Mouse (Mus musculus) splenic B cell, adult 2 months (primary cell): ENCODE measurements at regions not wholly inside any gene's neighbourhood (a gene's known extent, or its start where the extent isn't known, plus 50 kb on each side); places are given as distances from the start of the nearest gene placed in this dataset.

Experiments
- DNase-seq: peaks from one replicate; pipeline ENCODE4 v3.0.0-alpha.2; 2011; ENCODE audit warnings: low read depth, low spot score
- H3K27me3 ChIP-seq: 2 replicates; pipeline ENCODE4 v1.6.1; 2012; ENCODE audit warnings: mild to moderate bottlenecking, low read length, moderate library complexity, mixed read lengths; ENCODE audit not compliant: control insufficient read depth, poor library complexity, insufficient read depth, severe bottlenecking
- H3K36me3 ChIP-seq: 2 replicates; pipeline ENCODE4 v1.6.1; 2012; ENCODE audit warnings: mild to moderate bottlenecking, low read length, moderate library complexity, mixed read lengths; ENCODE audit not compliant: control insufficient read depth, poor library complexity, insufficient read depth, severe bottlenecking

DNA sequence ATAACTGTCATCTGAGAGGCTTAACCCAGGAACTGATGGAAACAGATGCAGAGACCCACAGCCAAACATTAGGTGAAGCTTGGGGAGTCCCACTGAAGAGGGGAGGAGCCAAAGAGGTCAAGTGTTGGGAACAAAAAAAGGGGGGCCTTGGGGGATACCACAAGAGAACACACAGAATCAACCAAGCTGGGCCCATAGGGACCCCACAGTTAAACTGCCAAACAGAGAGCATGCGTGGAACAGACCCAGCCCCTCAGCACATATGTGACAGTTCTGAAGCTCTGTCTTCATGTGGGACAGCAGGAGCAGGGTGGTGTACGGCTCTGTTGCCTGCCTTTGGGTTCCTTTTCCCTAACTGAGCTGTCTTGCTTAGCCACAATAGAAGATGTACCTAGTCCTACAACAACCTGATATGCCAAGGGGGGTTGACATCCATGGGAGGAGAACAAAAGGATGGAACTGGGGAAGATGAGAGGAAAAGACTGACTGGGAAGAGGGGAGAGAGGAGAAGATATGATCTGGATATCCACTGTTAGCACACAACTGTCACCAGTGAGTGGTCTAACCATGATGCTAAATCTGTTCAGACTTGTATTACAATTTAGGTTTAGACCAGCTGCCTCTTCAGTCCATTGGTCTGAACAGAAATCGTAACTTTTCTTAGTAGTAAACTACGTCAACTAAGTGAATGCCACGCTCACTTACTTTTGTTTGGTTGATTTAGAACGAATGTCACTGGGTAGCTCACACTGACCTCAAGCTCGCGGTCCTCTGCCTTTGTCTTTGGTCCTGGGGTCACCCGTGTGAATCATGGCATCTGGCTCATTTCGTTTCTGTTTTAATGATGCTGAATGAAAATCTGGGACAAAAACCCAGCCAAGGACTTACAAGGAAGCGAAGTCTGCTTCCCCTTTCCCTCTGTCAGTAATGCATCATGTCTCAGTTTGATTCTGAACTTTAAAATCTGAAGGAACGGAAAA is 83.3 kb upstream of the Ralgps2 start:
- Histone ChIP-seq H3K27me3 (no peaks in the 10 kb centered on the region), H3K36me3 (no peaks in the 10 kb centered on the region)
- peak; percentile 55 for DNase-seq

DNA sequence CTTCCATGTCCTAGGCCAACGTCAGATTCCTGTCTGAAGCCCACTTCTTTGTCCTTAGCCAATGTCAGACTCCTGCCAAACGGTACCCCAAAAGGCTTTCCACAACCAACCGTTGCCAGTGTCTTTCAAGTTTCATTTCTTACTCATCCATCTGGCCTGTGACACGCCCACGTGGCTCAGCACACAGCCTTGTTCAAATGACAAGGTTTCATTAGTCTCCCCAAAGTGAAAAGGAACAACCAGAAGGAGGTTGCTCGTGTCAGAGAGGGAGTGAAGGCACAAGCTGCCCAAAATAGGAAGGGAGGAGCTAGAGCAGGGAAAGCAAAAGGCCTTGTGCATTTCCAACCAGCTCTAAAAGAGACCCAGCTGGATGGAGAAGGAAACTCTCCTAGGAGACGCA is 80.5 kb upstream of the Ralgps2 start:
- DNase-seq, result peak; percentile 49
- no peaks in the 10 kb centered on the region for H3K27me3 ChIP-seq
- no peaks in the 10 kb centered on the region for H3K36me3 ChIP-seq

- H3K27me3 ChIP-seq, result no peaks in the 10 kb centered on the region
These were observed 79.3 kb upstream of the Ralgps2 start for GRCm38 (mm10) chr1:157018726-157019125.

GRCm38 (mm10) chr1:157017198-157017994 is 78.0 kb upstream of the Ralgps2 start:
- Histone ChIP-seq H3K27me3 (no peaks in the 10 kb centered on the region), H3K36me3 (no peaks in the 10 kb centered on the region)
- peak; percentile 88 for DNase-seq

More at GRCm38 (mm10) chr1:157018726-157019125, 79.3 kb upstream of the Ralgps2 start:
- no peak for DNase-seq
- H3K36me3 ChIP-seq, result no peaks in the 10 kb centered on the region

GRCm38 (mm10) chr1:157016625-157017024 is 77.2 kb upstream of the Ralgps2 start:
- Histone ChIP-seq H3K36me3 (no peaks in the 10 kb centered on the region), H3K27me3 (no peaks in the 10 kb centered on the region)
- peak; percentile 68 for DNase-seq

DNA sequence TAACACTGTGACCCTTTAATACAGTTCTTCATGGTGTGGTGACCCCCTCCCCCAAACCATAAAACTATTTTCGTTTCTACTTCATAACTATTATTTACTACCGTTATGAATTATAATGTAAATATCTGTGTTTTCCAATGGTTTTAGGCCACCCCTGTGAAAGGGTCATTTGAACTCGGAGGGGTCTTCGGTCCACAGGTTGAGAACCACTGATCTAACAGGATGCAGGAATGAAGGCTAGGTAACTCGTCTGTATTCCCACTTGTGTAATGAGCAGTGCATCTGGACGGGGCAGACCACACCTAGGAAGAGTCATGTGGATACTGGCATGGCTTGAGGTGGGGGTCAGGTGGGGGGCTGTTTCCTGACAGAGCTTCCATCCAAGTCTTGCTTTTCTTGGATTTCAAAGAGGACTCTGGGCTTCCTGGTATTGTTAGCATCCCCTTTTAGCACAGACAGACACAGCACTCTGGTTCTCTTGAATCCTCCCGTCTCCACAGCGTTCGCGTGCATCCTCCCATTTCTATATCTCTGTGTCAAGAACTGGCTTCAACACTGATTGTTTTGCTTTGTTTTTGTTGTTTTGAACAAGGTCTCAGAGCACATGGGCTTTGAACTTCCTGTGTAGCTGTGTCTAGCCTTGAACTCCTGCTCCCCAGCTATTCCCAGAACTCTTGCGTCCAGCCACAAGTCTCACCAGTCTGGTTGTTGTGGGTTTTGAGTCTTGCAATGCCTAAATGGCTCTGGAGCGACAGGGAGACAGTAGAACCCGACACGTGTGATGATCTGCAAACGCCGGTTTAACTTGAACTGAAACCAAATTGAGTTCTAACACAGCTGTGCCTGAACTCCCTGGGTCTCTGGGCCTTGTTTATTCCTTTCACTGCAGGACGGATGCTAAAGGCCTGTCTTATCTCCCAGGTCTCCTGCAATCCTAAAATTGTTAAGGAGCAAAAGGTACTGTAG is 75.4 kb upstream of the Ralgps2 start:
- Histone ChIP-seq H3K36me3 (no peaks in the 10 kb centered on the region), H3K27me3 (no peaks in the 10 kb centered on the region)
- no peak for DNase-seq

- no peak for DNase-seq
- Histone ChIP-seq H3K27me3 (no peaks in the 10 kb centered on the region), H3K36me3 (no peaks in the 10 kb centered on the region)
These were observed 74.2 kb upstream of the Ralgps2 start for GRCm38 (mm10) chr1:157013669-157014048.

DNA sequence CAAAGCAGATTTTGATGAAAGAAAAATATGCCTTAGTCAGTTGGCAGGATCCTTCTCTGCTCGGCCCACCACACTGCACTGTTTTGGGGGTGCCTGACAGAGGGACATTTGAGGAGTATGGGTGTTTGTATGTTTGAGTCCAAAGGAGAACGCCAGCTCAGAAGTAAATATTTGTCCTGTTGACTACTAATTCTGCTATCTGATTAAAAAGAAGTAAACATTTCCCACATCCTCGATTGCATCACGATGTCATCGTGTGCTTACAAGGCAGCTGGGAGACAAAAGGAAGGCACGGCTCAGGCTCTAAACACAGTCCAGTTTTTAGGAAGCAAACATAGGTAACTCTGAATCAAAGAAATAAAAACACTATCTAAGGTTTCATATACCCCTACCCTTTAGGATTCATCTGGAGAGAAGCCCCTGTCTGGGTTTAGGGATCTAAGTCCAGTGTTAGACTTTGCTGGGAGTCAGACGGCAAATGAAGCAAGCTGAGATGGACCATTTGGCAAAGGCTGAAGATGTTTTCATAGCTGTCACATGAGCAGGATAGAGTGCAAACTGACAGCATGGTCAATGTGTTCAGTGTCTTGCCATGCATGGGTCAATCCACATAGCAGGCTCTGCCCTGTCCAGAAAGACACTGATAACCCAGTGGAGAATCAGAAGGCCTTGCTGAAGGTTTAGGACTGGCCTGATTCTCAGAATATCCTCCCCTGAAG is 73.7 kb upstream of the Ralgps2 start:
- no peak for DNase-seq
- H3K36me3 ChIP-seq, result no peaks in the 10 kb centered on the region
- H3K27me3 ChIP-seq, result no peaks in the 10 kb centered on the region

DNA sequence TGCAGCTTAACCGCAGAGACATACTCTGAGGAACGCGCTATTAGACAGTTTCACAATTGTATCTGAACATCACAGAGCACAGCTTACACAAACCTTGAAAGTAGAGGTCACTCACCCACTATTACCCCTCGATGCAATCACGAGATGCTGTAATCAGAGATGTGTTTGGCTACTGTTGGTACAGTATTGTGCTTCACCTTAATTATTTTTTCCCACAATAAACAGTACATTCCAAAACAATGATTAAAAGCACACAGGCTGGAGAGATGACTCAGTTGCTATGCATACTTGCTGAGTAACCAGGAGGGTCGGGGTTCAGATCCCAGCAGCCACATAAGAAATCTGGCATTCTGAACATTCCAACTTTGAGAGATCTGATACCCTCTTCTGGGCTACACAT is 71.8 kb upstream of the Ralgps2 start:
- no peak for DNase-seq
- Histone ChIP-seq H3K27me3 (no peaks in the 10 kb centered on the region), H3K36me3 (no peaks in the 10 kb centered on the region)

GRCm38 (mm10) chr1:157009427-157009826 is 70.0 kb upstream of the Ralgps2 start:
- no peaks in the 10 kb centered on the region for H3K27me3 ChIP-seq
- H3K36me3 ChIP-seq, result no peaks in the 10 kb centered on the region
- no peak for DNase-seq

DNA sequence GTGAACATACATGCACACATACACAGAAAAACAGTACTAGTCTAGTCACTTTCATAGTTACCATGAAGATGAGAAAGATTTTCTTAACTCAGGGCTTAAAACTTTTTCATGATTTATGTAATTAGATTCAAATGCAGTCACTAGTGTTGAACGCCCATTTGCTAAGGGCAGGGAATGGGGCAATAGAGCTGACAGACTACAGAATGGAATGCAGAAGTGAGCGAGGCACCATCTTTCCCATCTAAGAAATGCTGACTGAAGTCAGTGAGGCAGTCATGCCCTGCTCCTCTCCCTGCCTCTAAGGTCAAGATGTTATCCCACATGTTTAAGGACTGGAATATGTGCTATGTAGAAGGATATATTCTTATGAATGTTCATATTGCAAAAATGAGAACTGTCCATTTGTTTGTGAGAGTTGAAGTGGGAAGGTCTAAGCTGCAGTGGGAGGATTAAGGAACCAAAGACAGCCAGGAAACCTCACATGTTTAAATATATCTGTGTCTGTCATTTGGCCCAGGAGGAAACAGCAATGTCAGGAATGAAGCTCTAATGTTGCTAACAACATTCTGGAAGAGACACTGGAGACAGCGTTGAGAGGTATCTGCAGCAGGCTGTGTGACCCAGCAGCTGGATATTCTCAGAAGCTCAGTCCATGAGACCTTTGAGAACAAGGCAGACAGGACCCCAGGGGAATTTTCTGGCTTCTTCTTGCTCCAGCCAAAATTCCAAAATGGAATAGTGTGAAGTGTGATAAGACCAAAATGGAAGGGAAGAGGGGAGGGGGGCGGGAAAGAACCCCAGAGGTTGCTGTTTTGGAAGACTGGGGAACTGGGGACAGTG is 68.7 kb upstream of the Ralgps2 start:
- H3K36me3 ChIP-seq, result no peaks in the 10 kb centered on the region
- no peak for DNase-seq
- no peaks in the 10 kb centered on the region for H3K27me3 ChIP-seq

- DNase-seq, result no peak
- Histone ChIP-seq H3K36me3 (no peaks in the 10 kb centered on the region), H3K27me3 (no peaks in the 10 kb centered on the region)
These were observed 65.1 kb upstream of the Ralgps2 start for GRCm38 (mm10) chr1:157004312-157005074.
